Mouse (Mus musculus) G1E (cell line): ENCODE measurements around the gene 4833439L19Rik. TPM values are rescaled to one million over a fixed set of nuclear protein-coding genes. Genes with fewer than 3 reads are reported as not detected.

Source experiments
- ATAC-seq: 2 replicates; pipeline ENCODE4 v1.8.0; 2016; ENCODE audit warnings: mild to moderate bottlenecking; ENCODE audit not compliant: insufficient number of reproducible peaks, poor library complexity, low FRiP score, severe bottlenecking; ENCODE audit errors: extremely low read depth
- DNase-seq: peaks from one replicate; pipeline ENCODE4 v3.0.0; 2012; ENCODE audit warnings: low spot score
- H3K27me3 ChIP-seq: 2 replicates; pipeline ENCODE4 v1.6.1; 2012; ENCODE audit warnings: mild to moderate bottlenecking, low read length, inconsistent platforms; ENCODE audit not compliant: insufficient read depth
- H3K36me3 ChIP-seq: replicated peaks from 2 replicates; pipeline ENCODE3; 2012; ENCODE audit warnings: mild to moderate bottlenecking, inconsistent platforms
- H3K4me1 ChIP-seq: 2 replicates; pipeline ENCODE4 v1.6.1; 2012; ENCODE audit warnings: low read depth, low read length, inconsistent platforms, mixed read lengths; ENCODE audit not compliant: insufficient read depth
- H3K4me3 ChIP-seq: 2 replicates; pipeline ENCODE4 v1.5.1; 2012; ENCODE audit warnings: low read depth, mild to moderate bottlenecking, inconsistent platforms, low read length, moderate library complexity, mixed read lengths
- H3K9me3 ChIP-seq: replicated peaks from 2 replicates; pipeline ENCODE4 v1.6.1; 2012; ENCODE audit warnings: inconsistent platforms
- CTCF ChIP-seq: IDR thresholded peaks from 2 replicates; pipeline ENCODE4 v1.5.1; 2012; ENCODE audit warnings: low read depth, low read length, inconsistent platforms, mixed read lengths
- GATA1 ChIP-seq: IDR thresholded peaks from 2 replicates; pipeline ENCODE4 v1.6.1; 2012; ENCODE audit warnings: borderline replicate concordance, low read length, inconsistent platforms, mixed read lengths
- GATA2 ChIP-seq: IDR thresholded peaks from 2 replicates; pipeline ENCODE4 v1.6.1; 2012; ENCODE audit warnings: low read depth, low read length, inconsistent platforms, borderline replicate concordance
- POLR2AphosphoS5 ChIP-seq: IDR thresholded peaks from 2 replicates; pipeline ENCODE4 v1.6.1; 2012; ENCODE audit warnings: low read depth, low read length, inconsistent platforms; ENCODE audit not compliant: insufficient replicate concordance
- TAL1 ChIP-seq: conservative IDR thresholded peaks from 2 replicates; pipeline ENCODE4 v1.6.1; 2012; ENCODE audit warnings: low read depth, low read length, inconsistent platforms, mixed read lengths
- polyA plus RNA-seq: library from polyadenylated mRNA; stranded (reverse); fragments of >175 nt; gene quantifications from 2 replicates; pipeline ENCODE4 v1.2.3, GENCODE M21; 2012
- total RNA-seq, 2 experiments: library from RNA; stranded (forward) in 1 of 2; stranded (reverse) in 1 of 2; fragments of 200-1000 nt in 1 of 2; fragments of >200 nt in 1 of 2; fragmentation: Nextera tagmentation in 1 of 2; gene quantifications; 2 replicates each; pipeline ENCODE4 v1.2.3; 2014 to 2017

Gene 4833439L19Rik
- total and polyA plus RNA-seq, 3 experiments: 36.9 to 59.2 (median 40.4) TPM

DNA sequence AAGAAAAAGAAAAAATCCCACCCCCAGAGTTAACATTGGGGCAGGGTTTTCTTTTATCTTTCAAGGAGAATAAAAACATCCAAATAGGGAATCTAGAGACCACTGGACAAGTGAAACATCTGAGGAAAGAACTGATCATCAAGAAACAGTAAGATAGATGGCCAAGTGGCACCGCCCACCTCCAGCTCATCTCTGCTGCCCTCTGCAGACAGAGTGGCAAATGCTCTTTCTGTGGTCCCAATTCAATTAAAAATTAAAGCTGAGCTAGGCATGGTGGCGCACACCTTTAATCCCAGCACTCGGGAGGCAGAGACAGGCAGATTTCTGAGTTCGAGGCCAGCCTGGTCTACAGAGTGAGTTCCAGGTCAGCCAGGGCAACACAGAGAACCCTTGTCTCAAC is 45.0 kb downstream of the 4833439L19Rik start:
- Histone ChIP-seq H3K36me3 (peaks cover 19% of the 10 kb centered on the region), H3K27me3 (no peaks in the 10 kb centered on the region), H3K9me3 (peaks cover 4% of the 10 kb centered on the region), H3K4me3 (no peak overlapping the region), H3K4me1 (no peaks in the 10 kb centered on the region)
- ATAC-seq (peak; percentile 22; the same call in 1 of the 2 replicates), DNase-seq (no peak)
- TF ChIP-seq TAL1: no peak
- TF ChIP-seq CTCF: no peak
- TF ChIP-seq GATA1: no peak
- no peak for TF ChIP-seq GATA2
- no peak for TF ChIP-seq POLR2AphosphoS5

DNA sequence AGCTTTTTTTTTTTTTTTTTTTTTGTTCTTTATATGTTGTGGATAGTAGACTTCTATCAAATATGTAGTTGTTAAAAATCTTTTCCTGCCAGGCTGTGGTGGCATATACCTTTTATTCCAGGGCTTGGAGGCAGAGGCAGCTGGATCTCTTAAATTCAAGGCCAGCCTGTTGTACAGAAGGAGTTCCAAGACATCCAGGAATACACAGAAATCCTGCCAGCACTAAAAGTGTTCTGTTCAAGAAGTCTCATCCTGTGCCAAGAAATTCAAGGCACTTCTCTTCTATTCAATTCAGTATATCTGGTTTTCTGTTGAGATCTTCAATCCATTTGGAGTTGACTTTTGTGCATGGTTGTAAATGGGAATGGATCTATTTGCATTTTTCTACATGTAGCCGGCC is 59.3 kb downstream of the 4833439L19Rik start:
- H3K36me3 ChIP-seq: peaks cover 3% of the 10 kb centered on the region
- no peak for DNase-seq
- TF ChIP-seq POLR2AphosphoS5: no peak
- H3K27me3 ChIP-seq: peaks cover 4% of the 10 kb centered on the region; the same call in 1 of the 2 replicates
- no peak overlapping the region for H3K4me3 ChIP-seq
- no peaks in the 10 kb centered on the region for H3K9me3 ChIP-seq
- ATAC-seq: no peak
- peaks cover 38% of the 10 kb centered on the region for H3K4me1 ChIP-seq

DNA sequence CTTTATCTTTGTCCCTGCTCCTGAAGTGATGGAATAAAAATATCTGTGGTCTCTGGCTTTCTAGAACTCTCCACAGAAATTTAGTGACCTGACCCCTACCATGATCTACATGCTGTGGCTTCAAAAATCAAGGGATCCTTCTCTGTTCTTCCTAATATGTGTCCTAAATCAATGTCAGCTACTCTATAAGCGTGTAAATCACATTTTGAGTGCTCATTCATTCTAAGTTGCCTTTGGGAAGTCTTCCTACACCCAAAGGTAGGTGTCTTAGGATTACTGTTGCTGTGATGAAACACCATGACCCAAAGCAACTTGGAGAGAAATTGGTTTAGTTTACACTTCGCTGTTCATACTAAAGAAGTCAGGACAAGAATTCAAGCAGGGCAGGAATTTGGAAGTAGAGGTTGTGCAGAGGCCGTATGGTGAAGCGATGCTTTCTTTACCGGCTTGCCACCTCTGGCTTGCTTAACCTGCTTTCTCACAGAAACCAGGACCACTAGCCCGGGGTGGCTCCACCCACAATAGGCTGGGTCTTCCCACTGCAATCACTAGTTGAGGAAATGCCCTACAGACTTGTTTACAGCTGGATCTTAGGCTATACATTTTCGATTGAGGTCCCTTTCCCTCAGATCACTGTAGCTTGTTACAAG is 60.5 kb downstream of the 4833439L19Rik start:
- Histone ChIP-seq H3K9me3 (no peaks in the 10 kb centered on the region), H3K36me3 (peaks cover 3% of the 10 kb centered on the region), H3K27me3 (peaks cover 4% of the 10 kb centered on the region; the same call in 1 of the 2 replicates), H3K4me3 (peak overlapping the region; percentile 80), H3K4me1 (peaks cover 43% of the 10 kb centered on the region)
- ATAC-seq (no peak), DNase-seq (no peak)
- TF ChIP-seq POLR2AphosphoS5 (no peak), GATA1 (no peak), GATA2 (no peak), TAL1 (no peak), CTCF (no peak)

DNA sequence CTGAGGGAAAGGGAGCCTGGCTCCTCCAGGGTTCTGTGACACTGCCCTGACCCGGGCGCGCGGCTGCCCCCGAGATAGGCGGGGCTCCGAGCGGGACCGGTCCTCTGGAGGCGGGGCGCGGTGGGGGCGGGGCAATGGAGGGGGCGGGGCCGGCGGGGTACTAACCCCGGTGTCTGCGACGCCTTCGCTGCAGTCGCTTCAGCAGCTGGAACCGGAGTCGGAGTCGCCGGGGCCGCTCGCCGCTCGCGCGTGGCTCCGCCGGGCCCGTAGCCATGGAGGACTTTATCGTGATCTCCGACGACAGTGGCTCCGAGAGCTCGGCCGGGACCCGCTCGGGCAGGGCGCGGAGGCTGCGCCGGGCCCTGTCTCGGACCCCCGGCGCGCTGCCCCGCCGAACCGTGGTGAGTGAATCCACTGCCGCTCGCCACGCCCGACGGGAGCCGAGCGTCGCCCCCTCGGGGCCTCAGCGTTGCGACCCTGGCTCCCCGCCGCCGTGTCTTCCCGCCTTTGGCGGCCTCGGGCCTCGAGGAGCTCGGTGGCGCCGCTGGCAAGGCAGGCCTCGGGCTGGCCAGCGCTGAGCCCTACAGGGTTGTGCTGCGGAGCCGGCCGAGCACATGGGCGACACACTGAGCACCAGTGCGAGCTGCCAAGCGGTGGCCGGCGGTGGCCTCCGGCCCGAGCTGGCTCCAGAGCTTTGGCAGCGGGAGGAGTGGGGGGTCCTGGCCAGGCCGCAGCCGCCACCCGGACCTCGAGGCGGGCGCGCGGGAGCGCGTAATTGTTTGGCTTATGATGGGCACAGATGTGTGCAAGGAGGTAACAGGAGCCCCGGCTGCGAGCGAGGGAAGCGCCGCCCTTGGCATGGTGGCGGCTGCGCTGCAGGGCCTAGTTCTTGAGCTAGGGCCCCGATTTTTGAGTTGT is 61.4 kb downstream of the 4833439L19Rik start, which contains the start of gene Simc1:
TSS of gene Simc1 (plus strand) at position 176 of the 918 bp plus-strand sequence.
- DNase-seq (peak; percentile 84), ATAC-seq (peak; percentile 69)
- H3K4me1 ChIP-seq: peaks cover 43% of the 10 kb centered on the region
- no peak for TF ChIP-seq CTCF
- no peak for TF ChIP-seq POLR2AphosphoS5
- no peak for TF ChIP-seq TAL1
- TF ChIP-seq GATA2: no peak
- TF ChIP-seq GATA1: no peak
- H3K4me3 ChIP-seq: peak within 1 kb of the TSS; percentile 80
- peaks cover 3% of the 10 kb centered on the region for H3K36me3 ChIP-seq
- no peaks in the 10 kb centered on the region for H3K9me3 ChIP-seq
- H3K27me3 ChIP-seq: peaks cover 8% of the 10 kb centered on the region; the same call in 1 of the 2 replicates

DNA sequence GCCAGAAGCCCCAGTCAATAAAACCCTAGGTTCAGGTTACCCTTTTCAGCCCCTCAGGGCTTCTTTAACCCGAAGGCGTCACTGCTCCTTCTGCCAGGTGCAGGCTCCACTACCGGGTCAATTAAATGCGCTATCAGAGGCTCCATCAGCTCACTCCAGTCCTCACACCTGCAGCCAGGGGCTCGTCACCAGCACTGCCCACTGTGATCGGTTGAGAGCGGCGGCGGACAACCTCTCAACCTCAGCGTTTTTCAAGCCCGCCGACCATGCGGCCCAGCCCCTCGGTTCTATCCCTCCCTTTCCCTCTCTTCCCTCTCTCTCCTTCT is 62.0 kb downstream of the 4833439L19Rik start:
- Histone ChIP-seq H3K36me3 (peaks cover 3% of the 10 kb centered on the region), H3K27me3 (peaks cover 11% of the 10 kb centered on the region), H3K9me3 (no peaks in the 10 kb centered on the region), H3K4me1 (peaks cover 43% of the 10 kb centered on the region), H3K4me3 (peak overlapping the region; percentile 80)
- TF ChIP-seq CTCF (no peak), TAL1 (no peak), GATA1 (no peak), POLR2AphosphoS5 (no peak), GATA2 (no peak)
- peak; percentile 40 for ATAC-seq
- no peak for DNase-seq

DNA sequence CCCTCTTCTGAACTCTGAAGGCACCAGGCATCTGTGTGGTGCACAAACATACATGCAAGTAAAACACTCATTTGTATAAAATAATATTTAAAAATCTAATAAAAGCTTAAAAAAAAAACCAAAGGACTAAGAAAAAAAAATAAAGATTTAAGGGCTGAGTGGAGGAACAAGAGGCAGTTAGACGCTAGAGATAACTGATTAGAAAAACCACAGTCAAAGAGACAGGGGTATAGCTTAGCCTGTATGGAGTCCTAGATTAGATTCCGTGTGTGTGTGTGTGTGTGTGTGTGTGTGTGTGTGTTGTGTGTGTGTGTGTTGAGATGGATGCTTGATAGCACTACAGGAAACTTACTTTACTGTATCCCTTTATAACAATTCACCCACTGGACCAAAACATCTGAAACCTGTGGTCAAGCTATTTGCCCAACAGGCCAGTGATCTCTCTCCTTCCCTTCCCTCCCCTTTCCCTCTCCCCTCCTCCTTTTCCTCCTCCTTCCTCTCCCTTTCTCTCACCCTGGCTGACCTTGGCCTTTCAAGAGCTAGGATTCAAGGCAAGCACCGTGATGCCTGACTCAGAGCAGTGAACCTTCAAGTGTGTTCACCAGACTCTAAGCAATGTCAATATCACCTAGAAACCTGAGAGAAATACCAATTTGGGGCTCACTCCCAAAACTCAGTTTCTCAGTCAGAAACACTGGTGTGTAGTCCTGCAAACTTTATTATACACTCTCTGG is 63.1 kb downstream of the 4833439L19Rik start:
- Histone ChIP-seq H3K36me3 (peaks cover 2% of the 10 kb centered on the region), H3K4me1 (peaks cover 43% of the 10 kb centered on the region), H3K9me3 (no peaks in the 10 kb centered on the region), H3K27me3 (peaks cover 21% of the 10 kb centered on the region), H3K4me3 (no peak overlapping the region; the same call in 1 of the 2 replicates)
- no peak for TF ChIP-seq GATA1
- ATAC-seq (0 out of 2 replicates have a peak, but pooled peaks have one; percentile 36), DNase-seq (no peak)
